Comparison of ENCODE assay signal across 8 mouse cellular contexts in the genomic region with DNA sequence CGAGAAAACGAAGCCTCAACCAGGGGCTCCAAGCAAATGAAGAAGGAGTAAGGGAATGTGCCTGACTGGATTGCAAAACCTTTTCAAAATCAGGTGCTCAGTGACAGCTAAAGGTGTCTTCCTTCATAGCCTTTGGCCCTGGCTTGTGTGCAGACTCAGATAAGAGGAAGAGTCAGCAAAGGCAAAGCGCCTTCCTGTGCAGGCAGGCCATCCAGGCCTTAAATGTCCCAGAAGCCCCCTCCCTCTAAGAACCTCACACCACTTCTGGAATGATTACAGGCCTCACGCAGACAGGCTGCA. TPM values are rescaled to one million over a fixed set of nuclear protein-coding genes. Genes with fewer than 3 reads are reported as not detected.
DNase-seq lines count a peak whose midpoint lies in the region; ATAC-seq and TF ChIP-seq lines count a peak whose summit lies in the region.

No protein-coding gene starts in this region.

- TF ChIP-seq EP300 in heart, postnatal 0 days (IDR thresholded peaks at IDR 0.05; ENCODE audit: low read depth): no peak
- no peak for TF ChIP-seq EP300 in MEL (IDR thresholded peaks at IDR 0.05; ENCODE audit: low read depth in 1 of 2, low read length in 2 of 2)
- no peak for TF ChIP-seq EP300 in liver, postnatal 0 days (IDR thresholded peaks at IDR 0.05; ENCODE audit: low read depth)

- H3K9ac ChIP-seq in heart, postnatal 0 days (replicated peaks; ENCODE audit: low read depth, low read length): peak overlapping the region; percentile 85
- peak overlapping the region; percentile 93 for H3K9ac ChIP-seq in MEL (ENCODE audit: control insufficient read depth, low read depth, low read length, poor library complexity, severe bottlenecking)
- peak overlapping the region; percentile 80 for H3K9ac ChIP-seq in forebrain, embryonic 16.5 days (replicated peaks; ENCODE audit: low read depth, low read length)
- H3K9ac ChIP-seq in liver, postnatal 0 days (replicated peaks): peak overlapping the region; percentile 90

- H3K27ac ChIP-seq in heart, postnatal 0 days (ENCODE audit: low read depth): peak overlapping the region; percentile 93
- peak overlapping the region; percentile 27 for H3K27ac ChIP-seq in MEL (ENCODE audit: control insufficient read depth, low read depth, low read length)
- H3K27ac ChIP-seq in forebrain, embryonic 16.5 days (ENCODE audit: low read length): peak overlapping the region; percentile 89
- H3K27ac ChIP-seq in liver, postnatal 0 days (ENCODE audit: low read depth): peak overlapping the region; percentile 93

- H3K79me2 ChIP-seq in MEL (ENCODE audit: control insufficient read depth, insufficient read depth, low read length, poor library complexity): peaks cover 12% of the 10 kb centered on the region

- H3K9me3 ChIP-seq in heart, postnatal 0 days (replicated peaks; ENCODE audit: control insufficient read depth, low read length): no peaks in the 10 kb centered on the region
- no peaks in the 10 kb centered on the region for H3K9me3 ChIP-seq in MEL (replicated peaks; ENCODE audit: insufficient read depth, low read length)
- H3K9me3 ChIP-seq in forebrain, embryonic 16.5 days (ENCODE audit: control insufficient read depth, low read length): no peaks in the 10 kb centered on the region
- no peaks in the 10 kb centered on the region for H3K9me3 ChIP-seq in liver, postnatal 0 days (ENCODE audit: low read length)

- no peak for TF ChIP-seq CTCF in heart, postnatal 0 days (IDR thresholded peaks at IDR 0.05; ENCODE audit: low read depth)
- no peak for TF ChIP-seq CTCF in MEL (IDR thresholded peaks at IDR 0.05 in 2 of 3, conservative IDR thresholded peaks at IDR 0.05 in 1 of 3; ENCODE audit: control insufficient read depth in 1 of 3, insufficient read depth in 1 of 3, low read depth in 2 of 3, low read length in 3 of 3, poor library complexity in 1 of 3, severe bottlenecking in 1 of 3)
- TF ChIP-seq CTCF in liver, postnatal 0 days (IDR thresholded peaks at IDR 0.05; ENCODE audit: low read depth): no peak

- DNase-seq in heart, postnatal 0 days (ENCODE audit: low spot score): no peak
- no peak for DNase-seq in heart, adult 18-20 months
- DNase-seq in MEL (ENCODE audit: low read depth, low spot score): peak; percentile 77
- no peak for DNase-seq in liver, postnatal 0 days
- DNase-seq in adrenal gland, postnatal 25 days: no peak
- no peak for DNase-seq in T-cell, adult 2 months (ENCODE audit: low spot score)
- no peak for DNase-seq in cerebellum, adult 9-11 months

- H3K4me1 ChIP-seq in heart, postnatal 0 days (ENCODE audit: control insufficient read depth, insufficient read depth): peaks cover 25% of the 10 kb centered on the region
- H3K4me1 ChIP-seq in MEL (ENCODE audit: control insufficient read depth in 1 of 2, insufficient read depth in 2 of 2, low read length in 2 of 2): peaks cover 8 to 9% of the 10 kb centered on the region in 2 experiments; a peak in 3 of 4 replicates
- H3K4me1 ChIP-seq in forebrain, embryonic 16.5 days (replicated peaks; ENCODE audit: control insufficient read depth, insufficient read depth, low read length): peaks cover 12% of the 10 kb centered on the region
- H3K4me1 ChIP-seq in liver, postnatal 0 days (ENCODE audit: insufficient read depth): peaks cover 23% of the 10 kb centered on the region

- H3K36me3 ChIP-seq in heart, postnatal 0 days (replicated peaks; ENCODE audit: control insufficient read depth, insufficient read depth, low read length): no peaks in the 10 kb centered on the region
- peaks cover 0 to 11% of the 10 kb centered on the region in 2 experiments; a peak in 2 of 4 replicates for H3K36me3 ChIP-seq in MEL (ENCODE audit: control insufficient read depth in 1 of 2, insufficient read depth in 2 of 2, low read length in 2 of 2)
- H3K36me3 ChIP-seq in forebrain, embryonic 16.5 days (ENCODE audit: control insufficient read depth, insufficient read depth): no peaks in the 10 kb centered on the region
- no peaks in the 10 kb centered on the region for H3K36me3 ChIP-seq in liver, postnatal 0 days (replicated peaks; ENCODE audit: insufficient read depth, low read length)

- no peaks in the 10 kb centered on the region for H3K27me3 ChIP-seq in heart, postnatal 0 days (ENCODE audit: control insufficient read depth, insufficient read depth, low read length)
- H3K27me3 ChIP-seq in MEL (ENCODE audit: control insufficient read depth in 1 of 2, insufficient read depth in 2 of 2, low read length in 2 of 2): no peaks in the 10 kb centered on the region
- no peaks in the 10 kb centered on the region for H3K27me3 ChIP-seq in forebrain, embryonic 16.5 days (replicated peaks; ENCODE audit: control insufficient read depth, insufficient read depth, low read length)
- H3K27me3 ChIP-seq in liver, postnatal 0 days (ENCODE audit: insufficient read depth, low read length): no peaks in the 10 kb centered on the region

- no peak for TF ChIP-seq RAD21 in MEL (IDR thresholded peaks at IDR 0.05; ENCODE audit: low read depth, low read length)

- no peak for TF ChIP-seq POLR2A in MEL (IDR thresholded peaks at IDR 0.05; ENCODE audit: control insufficient read depth in 1 of 2, insufficient read depth in 1 of 2, low read depth in 1 of 2, low read length in 2 of 2, poor library complexity in 1 of 2)

- H3K4me3 ChIP-seq in heart, postnatal 0 days (ENCODE audit: low read depth, low read length): peak overlapping the region; percentile 80
- peak overlapping the region; percentile 67 to 93 for H3K4me3 ChIP-seq in MEL (ENCODE audit: control insufficient read depth in 1 of 2, insufficient read depth in 1 of 2, low read depth in 2 of 2, low read length in 2 of 2)
- peak overlapping the region; percentile 83 for H3K4me3 ChIP-seq in forebrain, embryonic 16.5 days (replicated peaks; ENCODE audit: low read length)
- peak overlapping the region; percentile 81 for H3K4me3 ChIP-seq in liver, postnatal 0 days (ENCODE audit: low read depth, low read length)

- 10% methylated on average over 4 of the region's 4 CpGs for WGBS in heart, postnatal 0 days
- WGBS in forebrain, embryonic 16.5 days: 6% methylated on average over 4 of the region's 4 CpGs
- 7% methylated on average over 4 of the region's 4 CpGs for WGBS in liver, postnatal 0 days (ENCODE audit: insufficient replicate concordance)

- H3K4me2 ChIP-seq in heart, postnatal 0 days (ENCODE audit: low read depth, low read length): peak overlapping the region; percentile 79
- peak overlapping the region; percentile 74 for H3K4me2 ChIP-seq in forebrain, embryonic 16.5 days (ENCODE audit: low read length)
- H3K4me2 ChIP-seq in liver, postnatal 0 days (ENCODE audit: low read depth, low read length): peak overlapping the region; percentile 92

- ATAC-seq in heart, postnatal 0 days (ENCODE audit: insufficient read depth, low read depth): no peak
- ATAC-seq in forebrain, embryonic 16.5 days: no peak
- peak; percentile 12 for ATAC-seq in liver, postnatal 0 days

TF ChIP-seq in MEL, 35 proteins besides CTCF, POLR2A, EP300 and RAD21:
- no peak for TF ChIP-seq TCF12 (IDR thresholded peaks at IDR 0.05; ENCODE audit: low read depth, low read length)
- peak; percentile 17; the same call in 1 of the 2 replicates for TF ChIP-seq SIN3A (IDR thresholded peaks at IDR 0.05; ENCODE audit: low read length)
- TF ChIP-seq ZNF384 (IDR thresholded peaks at IDR 0.05; ENCODE audit: low read depth, low read length): no peak
- peak; percentile 41 for TF ChIP-seq TAL1 (IDR thresholded peaks at IDR 0.05; ENCODE audit: low read length)
- TF ChIP-seq MXI1 (IDR thresholded peaks at IDR 0.05; ENCODE audit: low read depth, low read length): peak; percentile 42
- TF ChIP-seq HCFC1 (IDR thresholded peaks at IDR 0.05; ENCODE audit: low read depth, low read length): 0 out of 2 replicates have a peak, but pooled peaks have one; percentile 36
- TF ChIP-seq MYC (IDR thresholded peaks at IDR 0.05; ENCODE audit: low read depth, low read length): peak; percentile 41; the same call in 1 of the 2 replicates
- TF ChIP-seq CHD2 (IDR thresholded peaks at IDR 0.05; ENCODE audit: low read length): no peak
- peak; percentile 2; the same call in 1 of the 2 replicates for TF ChIP-seq CHD1 (IDR thresholded peaks at IDR 0.05; ENCODE audit: low read depth, low read length)
- TF ChIP-seq ELF1 (IDR thresholded peaks at IDR 0.05; ENCODE audit: low read depth, low read length): 0 out of 2 replicates have a peak, but pooled peaks have one; percentile 37

RNA-seq across cellular contexts. Expression of a gene that starts 0.8 kb away (rescaled TPM):
- total RNA-seq in heart, postnatal 0 days (2014; rRNA removed; ENCODE audit: low replicate concordance): 15.8 and 23.7 TPM in 2 replicates
- polyA plus RNA-seq in heart, postnatal 0 days (2015; fragmentation: Nextera tagmentation; extraction: Ambion mirVana): 5.7 and 5.8 TPM in 2 replicates
- 10 to 100 TPM; 22.9 to 27.2 TPM for total RNA-seq in heart, adult 18-20 months (2021)
- total RNA-seq in MEL (2012; rRNA removed): 4.8 and 5.0 TPM in 2 replicates
- 10 to 100 TPM in 1 of 2 experiments, not detected in 1; 21.8 TPM for polyA plus RNA-seq in MEL (2012; ENCODE audit: insufficient read depth in 1 of 2, insufficient read length in 2 of 2, low read depth in 1 of 2, low replicate concordance in 2 of 2, missing spikeins in 1 of 2)
- polyA plus RNA-seq in forebrain, embryonic 16.5 days (2015; fragmentation: Nextera tagmentation; extraction: Ambion mirVana): 15.1 and 19.5 TPM in 2 replicates
- polyA plus RNA-seq in liver, postnatal 0 days (2015; fragmentation: Nextera tagmentation; extraction: Ambion mirVana): 3.6 and 3.8 TPM in 2 replicates
- 27.1 and 29.1 TPM in 2 replicates for total RNA-seq in adrenal gland, postnatal 25 days (2021)

RNA-seq across cellular contexts. Expression of a gene that starts 52.7 kb away (rescaled TPM):
- not detected in 2 replicates for total RNA-seq in heart, postnatal 0 days (2014; rRNA removed; ENCODE audit: low replicate concordance)
- 0.04 TPM in 1 of 2 replicates, not detected in the other for polyA plus RNA-seq in heart, postnatal 0 days (2015; fragmentation: Nextera tagmentation; extraction: Ambion mirVana)
- total RNA-seq in heart, adult 18-20 months (2021): not detected
- 0.12 TPM in 1 of 2 replicates, not detected in the other for total RNA-seq in MEL (2012; rRNA removed)
- polyA plus RNA-seq in MEL (2012; ENCODE audit: insufficient read depth in 1 of 2, insufficient read length in 2 of 2, low read depth in 1 of 2, low replicate concordance in 2 of 2, missing spikeins in 1 of 2): not detected
- polyA plus RNA-seq in forebrain, embryonic 16.5 days (2015; fragmentation: Nextera tagmentation; extraction: Ambion mirVana): 69.7 and 90.4 TPM in 2 replicates
- polyA plus RNA-seq in liver, postnatal 0 days (2015; fragmentation: Nextera tagmentation; extraction: Ambion mirVana): 1.7 and 2.8 TPM in 2 replicates
- not detected in 2 replicates for total RNA-seq in adrenal gland, postnatal 25 days (2021)

Comparison
In these comparisons a context has a peak if more than half of its experiments do, and no peak if none do; other contexts are left out.
1. H3K27ac ChIP-seq: peak in every context shown above with its lines; median percentile 93 in heart, postnatal 0 days; 93 in liver, postnatal 0 days; 89 in forebrain, embryonic 16.5 days; 27 in MEL.